Mouse (Mus musculus) lung, adult 2 months (tissue): Measurements from ENCODE around the gene Fkbp8.

Experiments
- CTCF ChIP-seq: fragments of 200-500 bp; IDR thresholded peaks from 2 replicates; pipeline ENCODE4 v1.5.1; 2011; ENCODE audit warnings: mild to moderate bottlenecking, low read length, control low read depth; ENCODE audit not compliant: insufficient read depth
- POLR2A ChIP-seq: fragments of 200-500 bp; IDR thresholded peaks from 2 replicates; pipeline ENCODE4 v1.6.1; 2011; ENCODE audit warnings: low read depth, mild to moderate bottlenecking, control low read depth, low read length, borderline replicate concordance; ENCODE audit errors: extremely low read depth

GRCm38 (mm10) chr8:70511770-70512169 is 15.8 kb upstream of the Fkbp8 start:
- TF ChIP-seq CTCF (no peak), POLR2A (no peak)
